Mouse (Mus musculus) kidney, postnatal 25 days (tissue): ENCODE results near the gene Ifrd2.

Experiments used
- DNase-seq, 2 experiments: peaks; one replicate each; pipeline ENCODE4 v3.0.0; 2021; ENCODE audit warnings: mixed read lengths in 2 of 2

Gene Ifrd2

DNA sequence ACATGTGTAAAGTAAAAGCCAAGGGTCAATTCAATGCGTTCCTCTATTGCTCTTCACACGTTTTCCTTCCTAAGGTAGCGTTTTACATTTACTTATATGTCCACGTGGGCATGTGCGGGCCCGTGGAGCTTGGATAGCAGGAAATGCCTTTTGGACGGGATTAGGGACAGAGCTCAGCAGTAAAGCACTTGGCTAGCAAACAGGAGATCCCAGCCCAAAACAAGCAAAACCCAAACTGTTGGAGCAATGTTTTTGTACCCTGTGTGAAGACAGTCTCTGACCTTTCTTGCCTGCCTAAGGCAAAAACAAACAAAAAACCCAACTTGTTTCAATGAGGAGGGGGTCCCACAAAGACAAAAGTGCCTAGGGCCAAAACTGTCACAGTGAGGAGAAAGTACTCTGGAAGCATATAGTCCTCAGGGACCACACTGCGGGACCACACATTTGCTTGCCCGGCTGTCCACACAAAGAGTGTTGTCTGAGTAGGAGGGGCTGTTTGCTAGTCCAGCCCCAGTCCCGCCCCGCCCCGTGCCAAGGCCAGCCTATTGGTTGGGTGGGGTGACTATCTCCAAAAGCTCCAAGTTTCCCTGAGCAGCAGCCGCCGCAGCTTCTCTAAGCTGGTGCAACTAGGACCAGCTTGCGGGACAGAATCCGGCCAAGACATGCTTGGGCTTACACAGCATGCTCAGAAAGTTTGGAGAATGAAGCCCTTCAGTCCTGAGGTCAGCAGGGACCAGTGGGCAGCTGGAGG lies 10.9 kb upstream of the Ifrd2 start, which contains the start of gene Hyal1:
Gene Hyal1, plus strand, starts transcription at position 571 of the 751 bp plus-strand sequence.
- peak; percentile 88 to 93 for DNase-seq

DNA sequence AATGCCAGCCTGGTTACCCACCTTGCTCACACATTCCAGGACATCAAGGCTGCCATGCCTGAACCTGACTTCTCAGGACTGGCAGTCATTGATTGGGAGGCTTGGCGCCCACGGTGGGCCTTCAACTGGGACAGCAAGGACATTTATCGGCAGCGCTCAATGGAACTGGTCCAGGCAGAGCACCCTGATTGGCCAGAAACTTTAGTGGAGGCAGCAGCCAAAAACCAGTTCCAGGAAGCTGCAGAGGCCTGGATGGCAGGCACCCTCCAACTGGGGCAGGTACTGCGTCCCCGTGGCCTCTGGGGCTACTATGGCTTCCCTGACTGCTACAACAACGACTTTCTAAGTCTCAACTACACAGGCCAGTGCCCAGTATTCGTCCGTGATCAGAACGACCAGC lies 9.6 kb upstream of the Ifrd2 start:
- no peak for DNase-seq

- DNase-seq, result no peak
These were observed 8.9 kb upstream of the Ifrd2 start, which contains the start of gene Naa80 for GRCm38 (mm10) chr9:107578587-107578986. Gene Naa80, plus strand, starts transcription at chr9:107578887.

DNA sequence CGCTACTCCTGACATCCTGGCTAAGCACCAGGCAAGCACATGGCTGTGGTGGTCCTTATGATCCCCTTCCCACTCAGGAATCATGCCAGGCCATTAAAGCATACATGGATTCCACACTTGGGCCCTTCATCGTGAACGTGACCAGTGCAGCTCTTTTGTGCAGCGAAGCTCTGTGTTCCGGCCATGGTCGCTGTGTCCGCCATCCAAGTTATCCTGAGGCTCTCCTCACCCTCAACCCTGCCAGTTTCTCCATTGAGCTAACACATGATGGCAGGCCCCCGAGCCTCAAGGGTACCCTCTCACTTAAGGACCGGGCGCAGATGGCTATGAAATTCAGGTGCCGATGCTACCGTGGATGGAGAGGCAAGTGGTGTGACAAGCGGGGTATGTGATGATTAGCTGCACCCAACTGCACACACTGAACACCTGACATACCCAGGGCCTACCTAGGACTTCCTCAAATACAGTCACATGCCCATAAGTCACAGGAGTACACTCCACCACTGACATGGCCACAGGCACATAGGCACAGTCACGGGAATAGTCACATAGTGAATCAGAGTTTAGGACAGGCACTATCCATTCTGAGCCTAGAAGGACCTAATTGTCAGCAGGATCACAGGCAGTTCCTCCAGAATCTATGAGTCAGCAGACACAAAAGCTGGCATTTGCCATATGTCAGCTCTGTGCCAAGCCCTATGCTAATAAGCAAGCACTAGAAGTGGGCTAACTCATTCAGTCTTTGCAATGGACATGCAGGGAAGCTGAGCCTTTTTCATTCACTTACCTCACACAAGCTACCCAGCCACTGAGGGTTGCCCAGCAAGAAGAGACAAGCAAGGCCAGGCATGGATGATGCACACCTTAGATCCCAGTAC lies 8.2 kb upstream of the Ifrd2 start:
- DNase-seq, result no peak

GRCm38 (mm10) chr9:107580501-107581317 lies 6.7 kb upstream of the Ifrd2 start, which contains the start of gene Hyal3:
Gene Hyal3, plus strand, starts transcription at chr9:107580818.
- peak; percentile 95 to 97 for DNase-seq

- no peak for DNase-seq
These were observed 5.9 kb upstream of the Ifrd2 start for GRCm38 (mm10) chr9:107581584-107581983.

DNA sequence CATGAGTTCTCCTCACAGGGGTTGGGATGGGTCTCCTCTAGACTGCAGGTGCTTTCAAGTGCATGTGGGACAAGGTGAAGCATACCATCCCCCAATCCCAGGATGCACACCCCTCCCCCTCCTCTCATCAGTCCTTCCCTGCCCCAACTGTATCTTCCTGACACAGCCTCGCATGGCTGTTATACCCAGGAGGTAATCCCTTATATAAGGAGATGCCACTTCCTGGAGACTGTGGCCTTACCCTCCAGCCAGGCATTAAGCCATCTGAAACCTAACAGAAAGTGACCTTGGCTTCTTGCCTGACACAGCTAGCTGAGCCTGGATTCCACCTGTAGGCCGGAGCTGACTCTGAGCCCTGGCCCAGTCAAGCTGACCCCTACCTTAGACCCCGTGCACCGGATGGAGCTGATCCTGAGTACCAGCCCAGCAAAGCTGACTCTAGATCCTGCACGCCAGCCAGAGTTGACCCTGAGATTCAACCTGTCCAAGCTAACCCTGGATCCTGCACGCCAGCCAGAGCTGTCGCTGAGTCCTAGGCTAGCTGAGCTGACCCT lies 4.9 kb upstream of the Ifrd2 start:
- peak in 1 of 2 experiments; percentile 71 for DNase-seq

- no peak for DNase-seq
These were observed 4.3 kb upstream of the Ifrd2 start for GRCm38 (mm10) chr9:107583174-107583573.

DNA sequence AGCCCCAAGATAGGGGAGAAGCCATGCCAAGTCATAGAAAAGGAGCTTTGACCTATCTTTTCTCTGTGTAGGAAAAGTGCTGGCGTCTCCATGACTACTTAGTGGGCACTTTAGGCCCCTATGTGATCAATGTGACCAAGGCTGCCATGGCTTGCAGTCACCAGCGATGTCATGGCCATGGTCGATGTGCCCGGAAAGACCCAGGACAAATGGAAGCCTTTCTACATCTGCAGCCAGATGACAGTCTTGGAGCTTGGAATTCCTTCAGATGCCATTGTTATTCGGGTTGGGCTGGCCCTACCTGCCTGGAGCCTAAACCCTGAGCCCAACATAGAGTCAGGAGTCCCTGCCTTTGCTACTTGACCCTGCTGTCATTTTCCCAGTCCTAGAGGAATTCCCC lies 938 bp upstream of the Ifrd2 start:
- DNase-seq, result no peak

DNA sequence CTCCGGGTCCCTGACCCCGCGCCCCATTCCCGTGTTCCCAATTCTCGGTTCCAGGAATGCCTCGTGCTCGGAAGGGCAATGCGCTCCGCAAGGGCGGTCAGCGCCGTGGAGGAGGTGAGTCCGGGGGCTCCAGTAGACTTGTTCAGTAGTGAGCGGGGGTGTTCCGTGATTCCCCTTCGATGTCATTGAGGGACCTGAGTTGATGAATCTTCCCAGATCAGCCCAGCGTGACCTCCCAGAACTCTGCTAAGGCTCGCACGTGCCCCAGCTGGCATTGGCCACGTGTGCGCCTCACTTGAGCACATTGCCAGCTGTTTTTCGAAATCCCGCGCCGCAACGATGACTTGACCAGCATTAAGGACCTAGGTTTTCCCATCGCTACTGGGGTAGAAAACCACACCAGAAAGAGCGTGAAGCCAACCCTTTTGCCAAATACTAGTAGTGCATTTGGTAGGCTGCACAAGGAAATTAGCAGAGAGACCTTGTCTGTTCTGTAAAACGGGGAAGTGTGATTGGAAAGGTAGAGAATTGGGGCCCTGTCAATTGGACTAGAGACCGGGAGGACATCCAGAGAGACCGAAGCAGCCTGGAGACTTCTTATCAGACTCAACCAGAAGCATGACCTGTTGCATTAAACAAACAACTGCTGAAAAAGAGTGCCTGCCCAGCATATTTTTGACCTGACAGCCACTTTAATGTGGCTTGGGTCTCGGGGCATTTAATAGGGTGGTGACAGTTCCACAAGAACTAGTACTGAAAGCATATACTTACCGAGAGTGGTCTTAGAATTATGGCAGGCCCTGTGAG lies 594 bp downstream of the Ifrd2 start:
- DNase-seq, result peak; percentile 72 to 88

DNA sequence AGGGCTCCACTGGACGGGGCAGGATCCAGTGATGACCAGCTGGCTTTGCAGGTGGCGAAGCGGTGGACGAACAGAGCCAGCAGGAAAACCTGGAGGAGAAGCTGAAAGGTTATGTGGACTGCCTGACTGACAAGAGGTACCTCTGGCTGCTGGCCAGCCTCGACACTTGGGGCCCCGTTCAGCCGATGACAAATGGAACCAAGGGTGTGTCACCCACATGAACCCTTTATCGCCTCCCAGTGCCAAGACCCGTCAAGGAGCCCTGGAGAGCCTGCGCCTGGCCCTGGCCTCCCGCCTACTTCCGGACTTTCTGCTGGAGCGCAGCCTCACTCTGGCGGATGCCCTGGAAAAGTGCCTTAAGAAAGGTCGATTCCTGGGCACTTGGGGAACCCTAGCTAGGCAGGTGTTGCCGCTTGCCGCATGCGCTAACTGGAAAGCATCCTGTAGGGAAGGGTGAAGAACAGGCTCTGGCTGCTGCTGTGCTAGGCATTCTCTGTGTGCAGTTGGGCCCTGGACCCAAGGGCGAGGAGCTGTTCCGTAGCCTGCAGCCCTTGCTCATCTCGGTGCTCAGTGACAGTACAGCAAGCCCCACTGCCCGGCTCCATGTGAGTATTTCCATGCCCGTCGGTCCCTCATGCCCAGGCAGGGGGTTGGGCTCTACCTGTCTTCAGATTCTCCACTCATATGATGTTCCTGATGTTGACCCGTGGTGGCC lies 2.8 kb downstream of the Ifrd2 start:
- DNase-seq, result peak; percentile 68 to 88

GRCm38 (mm10) chr9:107590773-107591060 lies 3.3 kb downstream of the Ifrd2 start:
- DNase-seq, result peak; percentile 64 to 89

DNA sequence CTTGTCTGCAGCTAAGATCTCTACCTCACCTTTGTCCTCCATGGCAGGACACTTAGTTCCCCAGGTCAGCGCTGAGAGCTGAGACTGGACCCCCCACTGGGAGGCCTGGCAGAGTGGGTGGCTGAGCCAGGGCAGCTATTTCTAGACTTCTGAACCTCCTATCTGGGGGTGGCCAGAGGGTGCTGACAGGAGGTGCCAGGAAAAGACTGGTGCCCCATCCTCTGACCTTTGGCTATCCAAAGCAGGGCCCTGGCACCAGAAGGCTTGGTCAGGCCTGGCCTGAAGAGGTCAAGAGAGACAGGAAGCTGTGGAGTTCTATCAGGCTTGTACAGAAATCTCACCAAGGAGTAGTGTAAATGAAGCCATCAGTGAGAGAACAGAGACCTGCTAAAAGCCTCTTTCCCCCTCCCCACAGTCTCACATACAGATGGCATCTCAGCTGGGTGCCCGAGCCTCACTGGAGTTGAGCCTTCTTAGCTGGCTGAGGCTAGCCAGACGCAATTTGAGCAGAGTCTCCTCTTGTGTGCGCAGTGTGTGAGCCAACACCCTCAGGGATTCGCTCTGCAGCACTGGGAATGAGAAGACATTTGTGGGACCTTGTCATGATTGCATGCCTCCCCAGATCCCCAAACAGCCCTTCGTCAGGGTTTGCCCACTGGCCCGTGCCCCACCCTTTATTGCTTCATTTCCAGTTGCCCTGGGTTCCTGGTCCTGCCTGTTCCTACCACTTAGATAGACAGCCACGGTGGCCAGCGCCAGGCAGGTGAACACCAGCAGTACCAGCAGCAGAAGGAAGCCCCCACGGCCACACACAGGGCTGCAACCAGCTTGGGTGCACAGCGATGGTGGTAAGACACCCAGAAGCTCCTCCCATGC lies 5.9 kb downstream of the Ifrd2 start:
- DNase-seq, result peak; percentile 73 to 94

- DNase-seq, result peak in 1 of 2 experiments; percentile 61
These were observed 7.0 kb downstream of the Ifrd2 start for GRCm38 (mm10) chr9:107594281-107595062.

DNA sequence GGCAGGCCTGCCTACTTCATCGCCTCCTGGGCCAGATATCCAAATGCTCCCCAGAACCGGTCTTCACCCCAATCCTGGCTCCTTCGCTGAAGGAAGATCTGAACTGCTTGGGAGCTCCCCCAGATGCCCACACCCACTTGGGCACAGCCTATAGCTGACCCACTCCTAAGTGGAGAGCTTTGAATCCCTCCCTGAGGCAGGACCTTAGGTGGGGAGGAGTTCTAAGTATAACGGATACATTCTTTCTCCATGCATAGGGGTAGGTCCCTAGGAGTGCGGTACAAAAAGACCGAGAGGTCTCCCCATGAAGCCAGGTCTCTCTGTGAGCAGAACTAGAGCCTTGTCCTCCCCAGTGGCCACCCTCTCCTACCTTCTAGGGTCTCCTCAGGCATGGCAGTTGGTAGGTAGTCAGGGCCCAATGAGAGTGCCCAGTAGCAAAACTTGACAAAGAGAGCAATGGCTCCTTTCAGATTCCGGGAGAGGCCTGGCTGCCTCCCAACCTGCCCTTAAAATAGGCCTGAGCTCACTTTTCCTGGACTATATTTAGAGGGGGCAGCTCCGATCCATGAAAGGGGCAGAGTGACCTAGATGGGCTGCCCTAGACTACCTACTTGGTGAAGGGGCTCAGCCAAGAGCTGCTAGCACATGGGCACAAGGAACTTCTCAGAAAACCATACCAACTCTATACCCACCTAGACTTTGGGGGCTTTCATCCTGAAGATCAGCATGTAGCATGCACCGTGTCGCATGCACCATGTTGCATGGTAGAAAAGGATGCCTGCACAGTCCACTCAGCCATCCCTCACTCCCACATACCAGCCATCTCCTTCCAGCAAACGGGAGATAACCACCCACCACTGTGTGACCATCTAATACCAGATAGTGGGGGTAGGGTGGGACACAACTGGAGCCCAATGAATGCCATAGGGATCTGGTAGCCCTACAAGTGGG lies 9.5 kb downstream of the Ifrd2 start:
- peak; percentile 48 to 58 for DNase-seq

DNA sequence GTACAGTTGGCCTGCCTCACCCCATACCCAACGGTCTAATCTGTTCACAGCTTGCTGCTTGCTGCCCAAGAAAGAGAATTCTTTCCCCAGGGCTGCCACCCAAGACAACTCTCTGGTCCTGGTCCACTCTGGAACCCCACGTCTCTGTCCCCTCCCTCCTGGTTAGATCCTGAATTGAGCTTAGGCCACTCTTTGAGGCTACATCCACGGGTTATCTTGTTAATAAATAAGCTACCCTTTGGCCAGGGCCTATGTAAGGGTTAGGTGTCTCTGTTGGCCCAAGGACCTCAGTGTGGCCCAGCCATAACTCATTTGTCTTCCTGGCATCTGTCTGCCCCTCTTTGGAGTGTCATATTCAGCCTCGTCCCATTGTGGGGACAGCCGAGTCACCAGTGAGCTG lies 10.9 kb downstream of the Ifrd2 start:
- peak; percentile 40 to 76 for DNase-seq

DNA sequence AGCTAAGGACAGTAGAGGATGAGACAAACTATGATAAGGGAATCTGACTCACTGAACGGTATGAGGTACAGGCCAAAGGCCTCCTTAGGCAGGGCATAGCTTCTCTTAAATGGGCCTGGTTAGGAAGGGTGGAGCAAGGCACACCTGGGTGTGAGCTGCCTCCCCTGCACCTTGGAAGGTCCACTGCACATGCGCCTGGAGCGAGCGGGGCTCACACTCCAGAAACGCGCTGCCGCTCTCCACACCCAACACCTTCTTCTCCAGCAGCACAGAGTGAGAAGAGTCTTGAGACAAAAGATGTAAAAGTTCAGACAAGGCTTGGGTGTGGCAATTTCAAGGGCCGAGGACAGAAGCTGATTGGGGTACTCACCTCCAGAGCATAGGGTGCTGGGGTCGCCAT lies 12.0 kb downstream of the Ifrd2 start:
- DNase-seq, result peak in 1 of 2 experiments; percentile 66

DNA sequence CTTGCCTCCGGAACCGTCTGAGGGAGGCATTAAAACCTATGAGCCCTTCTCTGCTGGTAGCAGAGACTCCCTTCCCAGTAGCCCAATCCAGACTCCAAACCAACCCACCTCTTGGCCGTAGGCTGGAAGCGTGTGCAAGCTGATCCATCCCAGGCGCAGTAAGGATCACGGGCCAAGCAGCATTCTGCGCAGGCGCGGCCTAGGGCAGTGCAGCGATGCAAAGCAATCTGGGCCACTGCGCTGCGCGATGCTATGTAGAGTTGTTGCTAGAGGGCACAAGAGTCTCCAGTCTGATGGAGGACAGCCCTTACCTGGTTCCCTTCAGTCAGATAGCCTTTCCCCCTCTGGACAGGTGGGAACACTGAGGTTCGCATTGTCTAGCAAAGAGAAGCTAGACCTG lies 12.4 kb downstream of the Ifrd2 start:
- DNase-seq, result peak; percentile 49 to 66
